Mouse (Mus musculus) heart, embryonic 16.5 days (tissue): ENCODE measurements at regions not wholly inside any gene's neighbourhood (a gene's known extent, or its start where the extent isn't known, plus 50 kb on each side); places are given as distances from the start of the nearest gene placed in this dataset.
"Not testable (repeated sequence)": the region's sequence is repeated elsewhere in the genome, so short reads cannot be mapped to it uniquely, and the experiment has no call there.

Experiments
- ATAC-seq: fragments of 200-750 bp; cut with Nextera tagmentation; replicated peaks from 2 replicates; pipeline ENCODE4 v1.8.0; 2017; ENCODE audit warnings: moderate number of reproducible peaks; ENCODE audit not compliant: insufficient read depth, low FRiP score; ENCODE audit errors: extremely low read depth
- H3K27ac ChIP-seq: fragments of 300-500 bp; sonication (generic); 2 replicates; pipeline ENCODE4 v1.5.1; 2014; ENCODE audit warnings: mild to moderate bottlenecking, low read length, control low read depth, moderate library complexity
- H3K27me3 ChIP-seq: fragments of 300-500 bp; sonication (generic); 2 replicates; pipeline ENCODE4 v1.6.1; 2014; ENCODE audit warnings: low read length, mixed read lengths; ENCODE audit not compliant: control insufficient read depth, insufficient read depth
- H3K36me3 ChIP-seq: fragments of 300-500 bp; sonication (generic); 2 replicates; pipeline ENCODE4 v1.6.1; 2014; ENCODE audit not compliant: control insufficient read depth, insufficient read depth
- H3K4me1 ChIP-seq: fragments of 300-500 bp; sonication (generic); 2 replicates; pipeline ENCODE4 v1.6.1; 2014; ENCODE audit warnings: low read length, mixed read lengths; ENCODE audit not compliant: control insufficient read depth, insufficient read depth
- H3K4me2 ChIP-seq: fragments of 300-500 bp; sonication (generic); 2 replicates; pipeline ENCODE4 v1.6.1; 2014; ENCODE audit warnings: low read depth, mild to moderate bottlenecking, control low read depth, low read length
- H3K4me3 ChIP-seq: fragments of 300-500 bp; sonication (generic); 2 replicates; pipeline ENCODE4 v1.5.1; 2014; ENCODE audit warnings: mild to moderate bottlenecking, control low read depth, low read length
- H3K9ac ChIP-seq: fragments of 300-500 bp; sonication (generic); 2 replicates; pipeline ENCODE4 v1.6.1; 2014; ENCODE audit warnings: low read length, control low read depth
- H3K9me3 ChIP-seq: fragments of 300-500 bp; sonication (generic); replicated peaks from 2 replicates; pipeline ENCODE4 v1.6.1; 2016; ENCODE audit warnings: low read length; ENCODE audit not compliant: control insufficient read depth
- WGBS: fragments of 180-500 bp; shearing (Covaris S2); extraction: QIAGEN DNeasy Blood & Tissue Kit; methylation state at CpG from one replicate; pipeline ENCODE4 v1.1.7; 2014; 5-methylcytosine and 5-hydroxymethylcytosine counted together

DNA sequence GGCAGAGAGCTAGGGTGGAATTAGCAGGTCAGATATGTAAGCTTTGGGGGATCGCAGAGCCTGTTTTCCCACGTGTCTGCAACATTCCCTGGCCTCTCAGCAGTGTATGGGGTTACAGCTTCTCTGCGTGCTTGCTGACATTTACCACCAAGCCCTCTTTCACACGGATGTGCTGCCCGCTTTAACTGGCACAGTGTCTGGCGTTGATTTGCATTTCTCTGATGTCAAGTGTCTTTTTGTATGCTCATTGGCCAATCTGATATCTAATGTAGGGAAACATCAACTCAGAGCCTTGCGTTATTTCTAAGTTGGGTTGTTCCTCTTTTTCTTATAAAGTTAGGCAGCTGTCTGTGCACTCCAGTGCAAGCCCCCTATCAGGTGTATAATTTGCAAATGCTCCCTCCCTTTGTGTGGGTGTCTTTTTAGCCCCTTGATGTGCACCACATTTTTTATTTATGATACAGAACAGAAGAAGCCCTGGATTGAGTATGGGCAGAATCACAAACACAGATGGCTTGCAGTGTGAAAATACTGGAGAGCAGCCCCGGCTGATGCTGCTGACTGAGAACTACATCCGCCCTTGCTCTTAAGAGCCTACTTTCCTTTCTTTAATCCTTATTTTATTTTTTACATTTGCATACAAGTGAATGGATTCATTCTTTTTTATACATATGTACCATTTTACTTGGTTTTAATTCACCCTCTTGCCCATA is 93.4 kb upstream of the Btbd11 start:
- H3K9ac ChIP-seq: no peak overlapping the region
- H3K36me3 ChIP-seq: no peaks in the 10 kb centered on the region
- H3K4me1 ChIP-seq: no peaks in the 10 kb centered on the region
- no peak overlapping the region for H3K27ac ChIP-seq
- no peaks in the 10 kb centered on the region for H3K27me3 ChIP-seq
- H3K4me2 ChIP-seq: no peak overlapping the region
- ATAC-seq: no peak
- 68% methylated on average over 9 of the region's 9 CpGs for WGBS
- no peak overlapping the region for H3K4me3 ChIP-seq
- no peaks in the 10 kb centered on the region for H3K9me3 ChIP-seq

DNA sequence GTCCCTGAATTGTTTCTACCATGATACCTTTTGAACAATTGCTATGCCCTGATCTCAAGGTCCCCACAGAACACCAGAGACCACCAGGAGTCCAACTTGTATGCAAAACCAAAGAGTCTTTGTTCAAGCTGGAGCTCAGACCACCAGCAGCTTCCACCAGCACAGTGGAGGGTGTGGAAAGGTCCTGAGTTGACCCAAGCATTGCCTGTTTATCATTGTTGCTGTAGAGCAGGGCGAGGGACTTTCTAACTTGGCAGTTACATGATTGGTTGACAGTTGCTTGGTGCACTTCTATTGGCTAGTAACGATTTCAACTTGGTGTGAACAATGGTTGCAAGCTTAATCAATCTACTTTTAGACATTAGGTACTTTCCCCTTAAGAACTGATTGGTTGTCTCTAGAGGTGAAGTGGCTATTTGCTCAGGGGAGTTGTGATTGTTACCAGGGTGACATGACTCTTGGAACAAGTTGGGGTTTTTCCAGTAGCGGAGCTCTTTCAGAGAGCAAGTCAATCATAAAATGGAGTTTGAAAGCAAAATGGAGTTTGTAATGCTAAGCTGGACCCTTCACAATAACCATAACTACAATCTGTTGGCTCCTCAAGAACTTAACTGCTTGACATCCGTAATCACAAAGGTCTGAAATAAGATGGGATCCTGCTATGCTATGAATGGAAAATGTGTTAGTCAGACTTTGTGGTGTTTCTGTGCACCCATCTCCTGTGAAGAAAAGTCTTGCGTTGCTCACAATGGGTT is 91.3 kb upstream of the Btbd11 start:
- Histone ChIP-seq H3K27ac (no peak overlapping the region), H3K4me2 (no peak overlapping the region), H3K9me3 (no peaks in the 10 kb centered on the region), H3K4me1 (no peaks in the 10 kb centered on the region), H3K4me3 (no peak overlapping the region), H3K27me3 (no peaks in the 10 kb centered on the region), H3K36me3 (no peaks in the 10 kb centered on the region), H3K9ac (no peak overlapping the region)
- no peak for ATAC-seq
- 74% methylated on average over 5 of the region's 5 CpGs for WGBS

GRCm38 (mm10) chr10:85311781-85312180 is 74.8 kb upstream of the Btbd11 start:
- no peak for ATAC-seq
- Histone ChIP-seq H3K4me1 (no peaks in the 10 kb centered on the region), H3K4me3 (no peak overlapping the region), H3K9ac (no peak overlapping the region), H3K36me3 (no peaks in the 10 kb centered on the region), H3K27ac (no peak overlapping the region), H3K27me3 (no peaks in the 10 kb centered on the region), H3K4me2 (no peak overlapping the region), H3K9me3 (no peaks in the 10 kb centered on the region)

DNA sequence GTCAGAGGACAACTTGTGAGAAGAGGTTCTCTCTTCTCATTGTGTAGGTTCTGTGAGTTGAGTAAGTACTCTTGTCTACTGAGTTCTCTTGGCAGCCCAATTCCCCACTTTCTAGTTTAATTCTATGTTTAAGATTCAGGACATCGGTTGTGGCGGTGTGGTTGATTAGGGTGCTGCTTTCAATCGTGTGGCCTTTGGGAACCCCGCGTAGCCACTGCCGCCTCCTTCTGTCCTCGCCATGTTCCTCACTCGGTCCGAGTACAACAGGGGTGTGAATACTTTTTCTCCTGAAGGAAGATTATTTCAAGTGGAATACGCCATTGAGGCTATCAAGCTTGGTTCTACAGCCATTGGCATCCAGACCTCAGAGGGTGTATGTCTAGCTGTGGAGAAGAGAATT is 73.3 kb upstream of the Btbd11 start:
- not testable (repeated sequence) for H3K36me3 ChIP-seq, H3K4me2 ChIP-seq, H3K4me3 ChIP-seq, ATAC-seq, H3K9me3 ChIP-seq, H3K27ac ChIP-seq, H3K9ac ChIP-seq, H3K4me1 ChIP-seq, H3K27me3 ChIP-seq
- WGBS: 90% methylated on average over 10 of the region's 10 CpGs

DNA sequence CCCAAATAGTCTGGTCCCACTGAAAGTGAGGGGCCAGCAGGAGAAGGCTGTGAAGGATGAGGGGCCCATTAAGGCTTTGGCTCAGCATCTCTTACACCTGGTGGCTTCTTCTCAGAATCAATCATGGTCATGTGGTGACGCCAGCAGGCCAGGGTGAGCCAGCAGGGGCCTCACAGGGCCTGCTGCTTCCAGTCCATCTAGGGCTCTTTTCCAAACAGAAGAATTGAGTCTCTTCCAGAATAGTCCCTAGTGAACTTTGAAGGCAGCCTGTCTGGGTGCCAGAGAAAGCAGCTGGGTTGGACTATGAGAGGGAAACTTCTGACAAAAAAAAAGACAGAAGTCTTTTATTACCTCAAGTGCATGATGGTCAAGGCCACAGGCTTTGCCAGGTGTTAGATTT is 65.6 kb upstream of the Btbd11 start:
- no peak for ATAC-seq
- no peak overlapping the region for H3K27ac ChIP-seq
- 54% methylated on average over 1 of the region's 1 CpGs for WGBS

DNA sequence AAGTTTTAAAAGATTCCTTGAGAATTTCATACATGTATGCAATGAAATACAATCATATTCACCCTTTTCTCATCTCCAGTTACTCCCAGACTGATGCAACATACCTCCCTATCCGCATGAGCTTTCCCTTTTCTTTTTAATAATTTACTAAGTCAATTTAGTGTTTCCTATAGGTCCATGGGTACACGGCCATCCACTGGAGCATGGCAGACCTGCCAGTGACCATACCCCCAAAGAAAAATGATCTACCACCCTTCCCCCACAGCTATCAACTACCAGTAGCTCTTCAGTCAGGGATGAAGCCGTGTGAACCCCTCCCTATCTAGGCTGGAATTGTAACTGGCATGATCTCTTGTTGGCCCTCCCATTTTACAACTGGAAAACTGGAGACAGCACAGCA is 64.3 kb upstream of the Btbd11 start:
- 74% methylated on average over 3 of the region's 3 CpGs for WGBS
- no peak overlapping the region for H3K27ac ChIP-seq
- no peak overlapping the region for H3K4me3 ChIP-seq
- H3K9me3 ChIP-seq: no peaks in the 10 kb centered on the region
- ATAC-seq: no peak
- no peaks in the 10 kb centered on the region for H3K27me3 ChIP-seq
- H3K9ac ChIP-seq: no peak overlapping the region
- H3K36me3 ChIP-seq: no peaks in the 10 kb centered on the region
- H3K4me1 ChIP-seq: no peaks in the 10 kb centered on the region
- H3K4me2 ChIP-seq: no peak overlapping the region

More for the DNA sequence above, 65.6 kb upstream of the Btbd11 start:
- Histone ChIP-seq H3K4me1 (no peaks in the 10 kb centered on the region), H3K9me3 (no peaks in the 10 kb centered on the region), H3K9ac (no peak overlapping the region), H3K4me2 (no peak overlapping the region), H3K36me3 (no peaks in the 10 kb centered on the region), H3K27me3 (no peaks in the 10 kb centered on the region), H3K4me3 (no peak overlapping the region)

- ATAC-seq: no peak
- H3K27me3 ChIP-seq: no peaks in the 10 kb centered on the region
- no peak overlapping the region for H3K4me3 ChIP-seq
- H3K4me2 ChIP-seq: no peak overlapping the region
- H3K36me3 ChIP-seq: no peaks in the 10 kb centered on the region
- no peak overlapping the region for H3K27ac ChIP-seq
- no peak overlapping the region for H3K9ac ChIP-seq
- H3K4me1 ChIP-seq: no peaks in the 10 kb centered on the region
- 84% methylated on average over 3 of the region's 3 CpGs for WGBS
- peaks cover 5% of the 10 kb centered on the region; the same call in 1 of the 2 replicates for H3K9me3 ChIP-seq
Observed at GRCm38 (mm10) chr10:85329382-85329781, 57.2 kb upstream of the Btbd11 start.

DNA sequence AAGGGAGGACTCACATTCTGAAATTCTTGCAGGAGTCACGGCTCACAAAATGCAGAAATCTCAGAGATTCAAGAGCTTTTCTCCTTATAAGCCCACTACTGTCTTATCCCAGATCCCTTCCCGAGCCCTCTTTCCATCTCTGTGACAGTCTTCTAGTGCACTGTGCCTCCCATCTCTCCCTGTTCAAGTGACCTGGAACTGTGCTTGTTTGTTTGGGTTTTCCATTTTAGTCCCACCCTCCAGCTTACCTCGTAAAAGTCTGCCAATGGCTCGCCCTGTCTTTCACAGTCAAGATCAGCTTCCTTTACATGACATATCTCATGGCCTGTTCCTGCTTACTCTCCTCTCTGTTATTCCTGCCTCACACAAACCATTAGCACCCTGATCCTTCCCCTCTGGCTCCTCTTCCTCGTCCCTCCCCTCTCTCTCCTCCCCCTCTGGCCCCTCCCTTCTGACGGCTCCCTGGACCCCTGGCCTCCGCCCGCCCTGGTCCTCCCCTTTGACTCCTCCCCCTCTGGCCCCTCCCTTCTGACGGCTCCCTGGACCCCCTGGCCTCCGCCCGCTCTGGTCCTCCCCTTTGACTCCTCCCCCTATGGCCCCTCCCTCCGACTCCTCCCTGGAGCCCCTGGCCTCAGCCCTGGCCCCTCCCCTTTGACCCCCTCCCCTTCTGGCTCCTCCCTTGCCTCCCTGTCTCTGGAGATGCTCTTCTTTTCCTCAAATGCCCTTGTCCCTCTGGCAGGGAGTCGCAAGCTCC is 55.5 kb upstream of the Btbd11 start:
- WGBS: 8% methylated on average over 13 of the region's 13 CpGs
- no peak; the same call in 1 of the 2 replicates for ATAC-seq

More for the DNA sequence above, 55.5 kb upstream of the Btbd11 start:
- Histone ChIP-seq H3K4me1 (no peaks in the 10 kb centered on the region), H3K9ac (no peak overlapping the region), H3K4me2 (peak overlapping the region; percentile 32), H3K36me3 (no peaks in the 10 kb centered on the region), H3K9me3 (peaks cover 5% of the 10 kb centered on the region; the same call in 1 of the 2 replicates), H3K4me3 (no peak overlapping the region), H3K27me3 (no peaks in the 10 kb centered on the region), H3K27ac (no peak overlapping the region)
